Mouse (Mus musculus): ENCODE measurements around the gene Krtap16-1.

The Krtap16-1 gene

GRCm38 (mm10) chr11:99964213-99964612 is 22.2 kb downstream of the Krtap16-1 start:
- no peak for DNase-seq (ENCODE audit: low spot score in 2 of 2)

GRCm38 (mm10) chr11:99948175-99948574 is 38.2 kb downstream of the Krtap16-1 start, which contains the start of gene Krtap9-5:
TSS of gene Krtap9-5 (plus strand) at chr11:99948475.
- no peak for DNase-seq (ENCODE audit: low spot score in 2 of 2)

GRCm38 (mm10) chr11:99937751-99938264 is 48.6 kb downstream of the Krtap16-1 start:
- no peak for DNase-seq (ENCODE audit: low spot score in 2 of 2)

- no peak for DNase-seq (ENCODE audit: low spot score in 2 of 2)
Measured at GRCm38 (mm10) chr11:99935991-99936390, 50.4 kb downstream of the Krtap16-1 start, which contains the start of gene Krtap31-2. TSS of gene Krtap31-2 (plus strand) at chr11:99936291.

All from urinary bladder, postnatal 4 days (tissue).